In the genomic region with DNA sequence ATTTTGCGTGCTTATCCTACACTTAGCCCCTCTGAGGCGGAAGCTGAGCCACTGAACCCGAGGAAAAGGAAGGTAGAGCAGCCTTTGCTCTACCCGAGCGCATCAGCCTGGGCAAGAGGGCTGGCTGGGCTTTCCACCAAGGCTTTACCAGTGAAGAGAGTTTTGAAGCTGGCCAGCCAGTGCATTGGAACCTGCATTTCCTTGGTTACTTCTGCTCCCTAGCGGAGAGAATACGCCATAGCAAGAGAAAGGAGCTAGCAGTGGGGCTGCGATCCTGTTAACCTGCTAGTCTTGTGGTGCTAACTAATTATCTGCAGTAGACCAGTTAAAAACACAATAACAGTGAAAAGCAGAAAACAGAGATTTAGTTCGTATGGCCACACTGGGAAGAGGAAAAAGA, we compare ENCODE assay signal across 8 mouse cellular contexts. TPM values are rescaled to one million over a fixed set of nuclear protein-coding genes. Genes with fewer than 3 reads are reported as not detected.
DNase-seq lines count a peak whose midpoint lies in the region; ATAC-seq lines count a peak whose summit lies in the region.

No protein-coding gene starts in this region.

- peak; percentile 49 for DNase-seq in heart, postnatal 4 days
- no peak for DNase-seq in heart, adult 9 months (ENCODE audit: low spot score in 2 of 2)
- DNase-seq in CD4-positive helper T cell, adult 2 months (ENCODE audit: low read depth, low spot score): peak; percentile 52
- DNase-seq in brain, adult 2 months (ENCODE audit: low read depth, low spot score): peak; percentile 77
- DNase-seq in frontal cortex, adult 2 months (ENCODE audit: extremely low spot score in 1 of 2, low spot score in 1 of 2): peak; percentile 20 to 80
- DNase-seq in left cerebral cortex, postnatal 25 days (ENCODE audit: low spot score in 2 of 2): peak; percentile 61 to 77
- peak; percentile 40 for DNase-seq in right cerebral cortex, postnatal 4 days

- ATAC-seq in monocyte, adult 5-6 weeks (replicated peaks; ENCODE audit: insufficient number of reproducible peaks, low FRiP score, low TSS enrichment, poor library complexity, severe bottlenecking): no peak

- intact Hi-C loops in left cerebral cortex, postnatal 25 days (cut with DNase I): loop anchor here (5.0 kb wide), 1 partner anchor 185 kb away; no protein-coding TSS in a partner anchor

RNA-seq across cellular contexts. Expression of gene Cflar, which starts 35.6 kb away (rescaled TPM):
- 10 to 100 TPM; 52.1 to 63.0 TPM for total RNA-seq in heart, postnatal 4 days (2021)
- 17.7 and 20.7 TPM in 2 replicates for polyA plus RNA-seq in frontal cortex, adult 2 months (2012; rRNA removed)
- 10 to 100 TPM; 23.9 to 25.8 TPM for total RNA-seq in left cerebral cortex, postnatal 25 days (2021)
- 127 to 227 TPM (median 128 TPM) in 3 replicates for total RNA-seq in monocyte, adult 5-6 weeks (2017)

RNA-seq across cellular contexts. Expression of gene Casp8, which starts 48.3 kb away (rescaled TPM):
- total RNA-seq in heart, postnatal 4 days (2021): 10 to 100 TPM; 15.7 to 16.5 TPM
- polyA plus RNA-seq in frontal cortex, adult 2 months (2012; rRNA removed): 2.9 and 3.4 TPM in 2 replicates
- total RNA-seq in left cerebral cortex, postnatal 25 days (2021): 1 to 10 TPM; 2.6 to 3.4 TPM
- 112 to 160 TPM (median 128 TPM) in 3 replicates for total RNA-seq in monocyte, adult 5-6 weeks (2017)

RNA-seq across cellular contexts. Expression of gene Als2cr12, which starts 51.1 kb away (rescaled TPM):
- total RNA-seq in heart, postnatal 4 days (2021): not detected
- polyA plus RNA-seq in frontal cortex, adult 2 months (2012; rRNA removed): not detected in 2 replicates
- not detected for total RNA-seq in left cerebral cortex, postnatal 25 days (2021)
- total RNA-seq in monocyte, adult 5-6 weeks (2017): not detected in 3 replicates

Comparison
In these comparisons a context has a peak if more than half of its experiments do, and no peak if none do; other contexts are left out.
1. DNase-seq: peak in heart, postnatal 4 days (single experiment), CD4-positive helper T cell, adult 2 months (single experiment), brain, adult 2 months (single experiment), frontal cortex, adult 2 months (2 of 2), left cerebral cortex, postnatal 25 days (2 of 2) and right cerebral cortex, postnatal 4 days (single experiment); none in heart, adult 9 months (0 of 2).